Mouse (Mus musculus) CH12.LX (cell line): ENCODE results near the gene Olfr2. TPM values are rescaled to one million over a fixed set of nuclear protein-coding genes. Genes with fewer than 3 reads are reported as not detected.

Experiments used
- DNase-seq: peaks from one replicate; pipeline ENCODE4 v3.0.0-alpha.2; 2013; ENCODE audit errors: extremely low read depth
- H3K27ac ChIP-seq: 2 replicates; pipeline ENCODE4 v1.5.1; 2012; ENCODE audit warnings: low read depth, mild to moderate bottlenecking, control low read depth, moderate library complexity; ENCODE audit not compliant: insufficient read depth
- H3K27me3 ChIP-seq: replicated peaks from 2 replicates; pipeline ENCODE3; 2012; ENCODE audit warnings: inconsistent platforms
- H3K36me3 ChIP-seq, 2 experiments: replicated peaks in 1 of 2; 2 replicates each; pipeline versions ENCODE3 to v1.6.1; 2012; ENCODE audit warnings: inconsistent platforms in 1 of 2, low read length in 1 of 2, mild to moderate bottlenecking in 1 of 2, mixed read lengths in 1 of 2, moderate library complexity in 1 of 2; ENCODE audit not compliant: control insufficient read depth in 1 of 2, insufficient read depth in 1 of 2
- H3K4me1 ChIP-seq, 2 experiments: 2 replicates each; pipeline ENCODE4 v1.6.1; 2012; ENCODE audit warnings: inconsistent platforms in 1 of 2, moderate library complexity in 1 of 2; ENCODE audit not compliant: insufficient read depth in 2 of 2, control insufficient read depth in 1 of 2
- H3K4me2 ChIP-seq: 2 replicates; pipeline ENCODE4 v1.6.1; 2012; ENCODE audit warnings: low read depth, mild to moderate bottlenecking, control low read depth; ENCODE audit not compliant: poor library complexity, insufficient read depth, severe bottlenecking
- H3K4me3 ChIP-seq, 3 experiments: fragments of 150-350 bp in 1 of 3; sonication (generic) in 1 of 3; replicated peaks in 1 of 3; 2 replicates each; pipeline versions ENCODE3 to v1.5.1; 2011 to 2012; ENCODE audit warnings: low read depth in 2 of 3, low read length in 2 of 3, mild to moderate bottlenecking in 2 of 3, moderate library complexity in 2 of 3, control low read depth in 1 of 3, improper control_type of control experiment in 1 of 3, inconsistent platforms in 1 of 3, mixed read lengths in 1 of 3; ENCODE audit not compliant: poor library complexity in 1 of 3
- H3K79me2 ChIP-seq: replicated peaks from 2 replicates; pipeline ENCODE4 v1.6.1; 2012; ENCODE audit warnings: mild to moderate bottlenecking, moderate library complexity; ENCODE audit not compliant: control insufficient read depth, poor library complexity, insufficient read depth, severe bottlenecking; ENCODE audit errors: extremely low read depth
- H3K9ac ChIP-seq: 2 replicates; pipeline ENCODE4 v1.6.1; 2012; ENCODE audit warnings: low read depth, mild to moderate bottlenecking, control low read depth, moderate library complexity; ENCODE audit not compliant: insufficient read depth
- H3K9me3 ChIP-seq: replicated peaks from 2 replicates; pipeline ENCODE3; 2012; ENCODE audit warnings: low read length, inconsistent platforms, mixed read lengths
- CHD1 ChIP-seq: IDR thresholded peaks from 2 replicates; pipeline ENCODE4 v1.6.1; 2012; ENCODE audit warnings: low read depth, low read length, improper control_type of control experiment, inconsistent platforms
- CTCF ChIP-seq, 2 experiments: IDR thresholded peaks in 1 of 2; conservative IDR thresholded peaks in 1 of 2; 2 replicates each; pipeline ENCODE4 v1.5.1; 2011 to 2012; ENCODE audit warnings: low read depth in 2 of 2, low read length in 2 of 2, improper control_type of control experiment in 1 of 2, inconsistent platforms in 1 of 2, mild to moderate bottlenecking in 1 of 2, moderate library complexity in 1 of 2
- E2F4 ChIP-seq: IDR thresholded peaks from 2 replicates; pipeline ENCODE4 v1.6.1; 2011; ENCODE audit warnings: low read depth, low read length, improper control_type of control experiment; ENCODE audit not compliant: insufficient replicate concordance
- ELF1 ChIP-seq: IDR thresholded peaks from 2 replicates; pipeline ENCODE4 v1.6.1; 2014; ENCODE audit warnings: low read depth, mild to moderate bottlenecking, inconsistent platforms, low read length, improper control_type of control experiment
- GABPA ChIP-seq: IDR thresholded peaks from 2 replicates; pipeline ENCODE4 v1.6.1; 2012; ENCODE audit warnings: low read depth, low read length, improper control_type of control experiment, inconsistent platforms; ENCODE audit not compliant: insufficient replicate concordance
- JUN ChIP-seq: IDR thresholded peaks from 2 replicates; pipeline ENCODE4 v1.6.1; 2011; ENCODE audit warnings: low read depth, mild to moderate bottlenecking, low read length, improper control_type of control experiment, moderate library complexity; ENCODE audit not compliant: insufficient read depth
- JUND ChIP-seq: conservative IDR thresholded peaks from 2 replicates; pipeline ENCODE4 v1.6.1; 2011; ENCODE audit warnings: low read depth, low read length, improper control_type of control experiment
- KAT2A ChIP-seq: IDR thresholded peaks from 2 replicates; pipeline ENCODE4 v1.6.1; 2012; ENCODE audit warnings: low read length, improper control_type of control experiment, inconsistent platforms; ENCODE audit not compliant: insufficient replicate concordance
- MAZ ChIP-seq: IDR thresholded peaks from 2 replicates; pipeline ENCODE4 v1.6.1; 2012; ENCODE audit warnings: low read depth, mild to moderate bottlenecking, inconsistent platforms, low read length, improper control_type of control experiment, moderate library complexity
- MEF2A ChIP-seq: IDR thresholded peaks from 2 replicates; pipeline ENCODE4 v1.6.1; 2014; ENCODE audit warnings: low read depth, mild to moderate bottlenecking, inconsistent platforms, low read length, improper control_type of control experiment, borderline replicate concordance
- MXI1 ChIP-seq: IDR thresholded peaks from 2 replicates; pipeline ENCODE4 v1.6.1; 2011; ENCODE audit warnings: mild to moderate bottlenecking, low read depth, low read length, improper control_type of control experiment
- MYC ChIP-seq: IDR thresholded peaks from 2 replicates; pipeline ENCODE4 v1.6.1; 2011; ENCODE audit warnings: low read depth, mild to moderate bottlenecking, improper control_type of control experiment, low read length
- NELFE ChIP-seq: IDR thresholded peaks from 2 replicates; pipeline ENCODE4 v1.6.1; 2011; ENCODE audit warnings: low read depth, low read length, improper control_type of control experiment
- PAX5 ChIP-seq: IDR thresholded peaks from 2 replicates; pipeline ENCODE4 v1.6.1; 2012; ENCODE audit warnings: low read length, inconsistent platforms, mixed read lengths
- POLR2A ChIP-seq: IDR thresholded peaks from 2 replicates; pipeline ENCODE4 v1.6.1; 2011; ENCODE audit warnings: low read depth, mild to moderate bottlenecking, improper control_type of control experiment, low read length
- RAD21 ChIP-seq: IDR thresholded peaks from 2 replicates; pipeline ENCODE4 v1.6.1; 2011; ENCODE audit warnings: low read depth, mild to moderate bottlenecking, low read length, improper control_type of control experiment, moderate library complexity
- RCOR1 ChIP-seq: conservative IDR thresholded peaks from 2 replicates; pipeline ENCODE4 v1.6.1; 2012; ENCODE audit warnings: low read depth, mild to moderate bottlenecking, inconsistent platforms, low read length, improper control_type of control experiment
- SIN3A ChIP-seq: IDR thresholded peaks from 2 replicates; pipeline ENCODE4 v1.6.1; 2012; ENCODE audit warnings: low read length, improper control_type of control experiment, inconsistent platforms
- SMC3 ChIP-seq: IDR thresholded peaks from 2 replicates; pipeline ENCODE4 v1.6.1; 2011; ENCODE audit warnings: low read depth, low read length, improper control_type of control experiment
- TBP ChIP-seq: conservative IDR thresholded peaks from 2 replicates; pipeline ENCODE4 v1.6.1; 2011; ENCODE audit warnings: low read depth, low read length, improper control_type of control experiment
- UBTF ChIP-seq: IDR thresholded peaks from 2 replicates; pipeline ENCODE4 v1.6.1; 2012; ENCODE audit warnings: low read depth, mild to moderate bottlenecking, inconsistent platforms, low read length, improper control_type of control experiment, moderate library complexity
- USF1 ChIP-seq: IDR thresholded peaks from 2 replicates; pipeline ENCODE4 v1.6.1; 2014; ENCODE audit warnings: low read depth, mild to moderate bottlenecking, inconsistent platforms, low read length, improper control_type of control experiment
- USF2 ChIP-seq: conservative IDR thresholded peaks from 2 replicates; pipeline ENCODE4 v1.6.1; 2011; ENCODE audit warnings: low read depth, low read length, improper control_type of control experiment
- ZC3H11A ChIP-seq: IDR thresholded peaks from 2 replicates; pipeline ENCODE4 v1.6.1; 2012; ENCODE audit warnings: low read depth, mild to moderate bottlenecking, inconsistent platforms, low read length, improper control_type of control experiment
- ZMIZ1 ChIP-seq: IDR thresholded peaks from 2 replicates; pipeline ENCODE4 v1.6.1; 2012; ENCODE audit warnings: low read depth, mild to moderate bottlenecking, inconsistent platforms, low read length, improper control_type of control experiment
- dilution Hi-C: fragments of 300-500 bp; cut with MboI; formaldehyde crosslinking; loops from 2 replicates; pipeline ENCODE4 v1.14.3; 2020; ENCODE audit warnings: low sequenced_read_pairs; ENCODE audit not compliant: extremely low pct_unique_long_range_greater_than_20kb, extremely low pct_ligation_motif_present
- in situ Hi-C: fragments of 300-500 bp; cut with MboI; formaldehyde crosslinking; loops from 3 replicates; pipeline ENCODE4 v1.14.3; 2019; ENCODE audit warnings: low sequenced_read_pairs, low pct_ligation_motif_present, low pct_unique_long_range_greater_than_20kb, mixed read lengths
- polyA plus RNA-seq: library from polyadenylated mRNA; unstranded; fragments of >175 nt; gene quantifications from 2 replicates; pipeline ENCODE4 v1.2.1, GENCODE M21; 2012; ENCODE audit warnings: low read depth; ENCODE audit not compliant: insufficient read length
- total RNA-seq, 2 experiments: library from RNA; depleted of rRNA; stranded (reverse); fragments of 300-350 nt in 1 of 2; fragments of >200 nt in 1 of 2; gene quantifications; 2 replicates each; pipeline ENCODE4 v1.2.3; 2012 to 2014

Olfr2 gene
- total and polyA plus RNA-seq, 3 experiments = not detected

- DNase-seq = peak; percentile 65
- Histone ChIP-seq H3K9ac (no peak overlapping the region), H3K36me3 (no peaks in the 10 kb centered on the region), H3K27ac (no peak overlapping the region), H3K4me2 (no peak overlapping the region), H3K9me3 (no peaks in the 10 kb centered on the region), H3K27me3 (no peaks in the 10 kb centered on the region), H3K4me1 (no peaks in the 10 kb centered on the region), H3K4me3 (no peak overlapping the region), H3K79me2 (no peaks in the 10 kb centered on the region)
- TF ChIP-seq E2F4 = no peak
- TF ChIP-seq MXI1 = no peak
- peak; percentile 86 for TF ChIP-seq RAD21
- TF ChIP-seq CTCF (conservative IDR thresholded peaks at IDR 0.05 in 1 of 2, IDR thresholded peaks at IDR 0.05 in 1 of 2; ENCODE audit: low read depth in 2 of 2, low read length in 2 of 2) = peak; percentile 25 to 76; a peak in 3 of 4 replicates
- TF ChIP-seq USF2 = no peak
- TF ChIP-seq JUN = no peak
- no peak for TF ChIP-seq NELFE
- TF ChIP-seq MEF2A = no peak
- no peak for TF ChIP-seq UBTF
- TF ChIP-seq MYC = no peak
- no peak for TF ChIP-seq ZC3H11A
- TF ChIP-seq SIN3A = no peak
- no peak for TF ChIP-seq CHD1
- TF ChIP-seq SMC3 = peak; percentile 61
- no peak for TF ChIP-seq RCOR1
- TF ChIP-seq POLR2A = no peak
- TF ChIP-seq TBP = no peak
- no peak for TF ChIP-seq GABPA
- in situ Hi-C loops (no loop called here), dilution Hi-C loops (no loop called here)
Measured at GRCm38 (mm10) chr7:107045833-107046232, 40.0 kb upstream of the Olfr2 start.

GRCm38 (mm10) chr7:107044407-107044806 lies 38.5 kb upstream of the Olfr2 start:
- H3K4me3 ChIP-seq = no peak overlapping the region
- H3K27me3 ChIP-seq = no peaks in the 10 kb centered on the region
- H3K79me2 ChIP-seq = no peaks in the 10 kb centered on the region
- H3K27ac ChIP-seq = no peak overlapping the region
- no peaks in the 10 kb centered on the region for H3K4me1 ChIP-seq
- no peak overlapping the region for H3K9ac ChIP-seq
- no peaks in the 10 kb centered on the region for H3K9me3 ChIP-seq
- no peak for TF ChIP-seq PAX5
- TF ChIP-seq KAT2A = no peak
- TF ChIP-seq MYC = no peak
- no peak for TF ChIP-seq NELFE
- TF ChIP-seq ELF1 = no peak
- TF ChIP-seq JUND = no peak
- no peak for TF ChIP-seq MEF2A
- TF ChIP-seq JUN = no peak
- no peak for TF ChIP-seq ZMIZ1
- TF ChIP-seq USF1 = no peak
- TF ChIP-seq MAZ = no peak
- no peak for TF ChIP-seq USF2
- H3K36me3 ChIP-seq = no peaks in the 10 kb centered on the region
- dilution Hi-C loops = no loop called here
- DNase-seq = no peak
- in situ Hi-C loops = no loop called here
- H3K4me2 ChIP-seq = no peak overlapping the region
